Mouse (Mus musculus) hindbrain, postnatal 0 days (tissue): ENCODE data around the gene Fbxo21. TPM values are rescaled to one million over a fixed set of nuclear protein-coding genes. Genes with fewer than 3 reads are reported as not detected.

Source experiments
- ATAC-seq: fragments of 200-750 bp; cut with Nextera tagmentation; 2 replicates; pipeline ENCODE4 v1.8.0; 2017; ENCODE audit warnings: mild to moderate bottlenecking, moderate TSS enrichment, moderate library complexity
- DNase-seq: peaks from one replicate; pipeline ENCODE4 v3.0.0-alpha.2; 2015; ENCODE audit warnings: low spot score
- H3K27ac ChIP-seq: fragments of 300-500 bp; sonication (generic); 2 replicates; pipeline ENCODE4 v1.5.1; 2014; ENCODE audit warnings: mild to moderate bottlenecking
- H3K27me3 ChIP-seq: fragments of 300-500 bp; sonication (generic); 2 replicates; pipeline ENCODE4 v1.6.1; 2014; ENCODE audit warnings: low read length, mixed read lengths; ENCODE audit not compliant: insufficient read depth
- H3K36me3 ChIP-seq: fragments of 300-500 bp; sonication (generic); 2 replicates; pipeline ENCODE4 v1.6.1; 2014; ENCODE audit warnings: low read length, mixed read lengths; ENCODE audit not compliant: insufficient read depth
- H3K4me1 ChIP-seq: fragments of 300-500 bp; sonication (generic); 2 replicates; pipeline ENCODE4 v1.6.1; 2014; ENCODE audit warnings: antibody characterized with exemption, low read length, mixed read lengths; ENCODE audit not compliant: insufficient read depth
- H3K4me2 ChIP-seq: fragments of 300-500 bp; sonication (generic); 2 replicates; pipeline ENCODE4 v1.6.1; 2014; ENCODE audit warnings: low read depth, mild to moderate bottlenecking, low read length, moderate library complexity, mixed read lengths
- H3K4me3 ChIP-seq: fragments of 300-500 bp; sonication (generic); 2 replicates; pipeline ENCODE4 v1.5.1; 2014; ENCODE audit warnings: low read length
- H3K9ac ChIP-seq: fragments of 300-500 bp; sonication (generic); replicated peaks from 2 replicates; pipeline ENCODE4 v1.6.1; 2014; ENCODE audit warnings: mild to moderate bottlenecking, low read length, moderate library complexity, mixed read lengths
- H3K9me3 ChIP-seq: fragments of 300-500 bp; sonication (generic); 2 replicates; pipeline ENCODE4 v1.6.1; 2016; ENCODE audit warnings: low read length, mixed read lengths
- CTCF ChIP-seq: IDR thresholded peaks from 2 replicates; pipeline ENCODE4 v1.5.1; 2016; ENCODE audit warnings: antibody characterized with exemption, control low read depth, low read depth
- WGBS: fragments of 180-500 bp; shearing (Covaris S2); extraction: QIAGEN DNeasy Blood & Tissue Kit; methylation state at CpG from one replicate; pipeline ENCODE4 v1.1.7; 2014; 5-methylcytosine and 5-hydroxymethylcytosine counted together
- polyA plus RNA-seq: library from polyadenylated mRNA; unstranded; fragments of >200 nt; fragmentation: Nextera tagmentation; extraction: Ambion mirVana; gene quantifications from 2 replicates; pipeline ENCODE4 v1.2.1, GENCODE M21; 2015
- total RNA-seq: library from RNA; depleted of rRNA; stranded (reverse); fragments of >200 nt; gene quantifications from 2 replicates; pipeline ENCODE4 v1.2.3, GENCODE M21; 2014

Fbxo21 gene
- total and polyA plus RNA-seq, 2 experiments from 2014 or later = 134 to 198 TPM

- H3K4me3 ChIP-seq = no peak overlapping the region
- no peak overlapping the region for H3K27ac ChIP-seq
- ATAC-seq (no peak), DNase-seq (no peak)
- H3K9me3 ChIP-seq = no peaks in the 10 kb centered on the region; the same call in 1 of the 2 replicates
- peaks cover 34% of the 10 kb centered on the region for H3K27me3 ChIP-seq
- no peak for TF ChIP-seq CTCF
- H3K4me2 ChIP-seq = no peak overlapping the region
- H3K4me1 ChIP-seq = peaks cover 8% of the 10 kb centered on the region
- H3K9ac ChIP-seq = no peak overlapping the region
- 94% methylated on average over 9 of the region's 9 CpGs for WGBS
- no peaks in the 10 kb centered on the region for H3K36me3 ChIP-seq
Measured at GRCm38 (mm10) chr5:118030022-118030675, 53.6 kb downstream of the Fbxo21 start.

DNA sequence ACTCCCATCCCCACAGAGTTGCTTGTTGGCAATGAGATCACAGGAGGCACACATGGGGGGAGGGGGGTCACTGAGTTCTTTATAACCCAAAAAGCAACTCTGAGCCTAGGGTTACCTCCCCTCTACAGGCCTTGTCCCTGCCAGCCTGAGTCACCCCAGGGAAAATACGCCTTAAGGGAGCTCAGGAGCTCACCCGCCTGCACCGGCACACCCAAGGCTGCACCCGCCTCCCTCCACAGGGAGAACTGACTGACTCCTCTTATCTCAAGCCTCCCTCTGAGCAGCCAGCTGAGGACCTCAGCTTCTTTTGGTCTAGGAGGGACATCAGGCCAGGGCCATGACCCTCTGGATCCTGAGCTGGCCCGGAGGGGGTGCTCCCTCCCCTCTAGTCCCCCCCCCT lies 54.5 kb downstream of the Fbxo21 start:
- DNase-seq (no peak), ATAC-seq (no peak)
- H3K36me3 ChIP-seq = no peaks in the 10 kb centered on the region
- H3K4me1 ChIP-seq = peaks cover 8% of the 10 kb centered on the region
- no peak overlapping the region for H3K27ac ChIP-seq
- no peak for TF ChIP-seq CTCF
- WGBS = 65% methylated on average over 5 of the region's 5 CpGs
- peaks cover 34% of the 10 kb centered on the region for H3K27me3 ChIP-seq
- H3K4me2 ChIP-seq = no peak overlapping the region
- no peak overlapping the region for H3K4me3 ChIP-seq
- H3K9ac ChIP-seq = no peak overlapping the region
- H3K9me3 ChIP-seq = no peaks in the 10 kb centered on the region; the same call in 1 of the 2 replicates

DNA sequence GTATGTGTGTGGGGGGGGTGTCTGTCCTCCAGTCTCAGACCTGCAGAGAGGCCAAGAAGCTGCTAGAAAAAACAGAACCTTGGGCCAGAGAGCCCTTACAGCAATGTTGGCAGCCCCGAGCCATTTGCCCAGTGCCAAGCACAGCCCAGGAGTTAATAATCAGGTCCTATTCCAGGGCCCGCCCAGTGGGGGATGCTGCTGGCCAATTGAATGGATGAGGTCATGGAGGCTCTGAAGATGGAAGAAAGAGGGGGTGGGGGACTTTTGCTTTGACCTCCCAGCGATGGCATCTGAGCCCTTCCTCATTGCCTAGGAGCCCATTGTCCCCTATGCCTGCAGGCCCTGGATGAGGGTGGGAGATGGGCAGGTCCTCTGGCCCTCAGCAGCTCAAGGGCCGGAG lies 55.0 kb downstream of the Fbxo21 start:
- Histone ChIP-seq H3K36me3 (no peaks in the 10 kb centered on the region), H3K9ac (no peak overlapping the region), H3K27me3 (peaks cover 34% of the 10 kb centered on the region), H3K4me1 (peaks cover 8% of the 10 kb centered on the region), H3K9me3 (no peaks in the 10 kb centered on the region; the same call in 1 of the 2 replicates), H3K4me2 (no peak overlapping the region), H3K4me3 (no peak overlapping the region), H3K27ac (no peak overlapping the region)
- ATAC-seq (0 out of 2 replicates have a peak, but pooled peaks have one; percentile 54), DNase-seq (peak; percentile 39)
- no peak for TF ChIP-seq CTCF
- 28% methylated on average over 4 of the region's 4 CpGs for WGBS

DNA sequence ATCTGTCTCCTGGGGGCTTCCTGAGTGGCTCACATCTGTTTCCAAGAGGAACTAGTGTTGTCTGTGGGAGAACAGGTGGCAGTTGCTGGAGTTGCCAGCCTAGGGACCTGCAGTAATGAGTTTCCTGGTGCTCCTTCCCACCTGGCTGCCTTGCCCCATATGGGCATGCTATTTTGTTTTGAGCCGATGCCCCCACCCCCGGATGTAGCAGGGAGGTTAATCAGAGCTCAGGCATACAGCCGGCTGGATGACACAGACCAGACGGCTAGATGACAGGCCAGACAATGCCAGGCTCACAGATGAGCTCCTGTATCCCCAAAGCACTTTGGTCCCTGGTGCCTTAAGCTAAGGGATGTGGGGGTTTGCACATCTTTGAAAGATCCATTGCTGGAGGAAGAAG lies 56.8 kb downstream of the Fbxo21 start:
- no peak for ATAC-seq
- DNase-seq = no peak
- Histone ChIP-seq H3K4me2 (no peak overlapping the region), H3K27me3 (peaks cover 21% of the 10 kb centered on the region), H3K4me3 (no peak overlapping the region), H3K4me1 (peaks cover 9% of the 10 kb centered on the region; the same call in 1 of the 2 replicates), H3K9me3 (no peaks in the 10 kb centered on the region; the same call in 1 of the 2 replicates), H3K36me3 (no peaks in the 10 kb centered on the region), H3K9ac (no peak overlapping the region), H3K27ac (no peak overlapping the region)
- WGBS = 40% methylated on average over 4 of the region's 4 CpGs
- TF ChIP-seq CTCF = no peak

- peaks cover 17% of the 10 kb centered on the region for H3K27me3 ChIP-seq
- H3K9me3 ChIP-seq = no peaks in the 10 kb centered on the region; the same call in 1 of the 2 replicates
- no peak overlapping the region for H3K4me3 ChIP-seq
- 70% methylated on average over 6 of the region's 6 CpGs for WGBS
- TF ChIP-seq CTCF = no peak
- peaks cover 9% of the 10 kb centered on the region; the same call in 1 of the 2 replicates for H3K4me1 ChIP-seq
- no peaks in the 10 kb centered on the region for H3K36me3 ChIP-seq
- no peak overlapping the region for H3K27ac ChIP-seq
- ATAC-seq (no peak), DNase-seq (no peak)
- H3K4me2 ChIP-seq = no peak overlapping the region
- no peak overlapping the region for H3K9ac ChIP-seq
Measured at GRCm38 (mm10) chr5:118033740-118034139, 57.2 kb downstream of the Fbxo21 start.

GRCm38 (mm10) chr5:118034632-118035031 lies 58.1 kb downstream of the Fbxo21 start:
- Histone ChIP-seq H3K4me3 (no peak overlapping the region), H3K27ac (no peak overlapping the region), H3K4me1 (peaks cover 16% of the 10 kb centered on the region; the same call in 1 of the 2 replicates), H3K36me3 (no peaks in the 10 kb centered on the region), H3K27me3 (peaks cover 9% of the 10 kb centered on the region; the same call in 1 of the 2 replicates), H3K4me2 (no peak overlapping the region), H3K9ac (no peak overlapping the region), H3K9me3 (no peaks in the 10 kb centered on the region; the same call in 1 of the 2 replicates)
- WGBS = 87% methylated on average over 1 of the region's 1 CpGs
- ATAC-seq = no peak
- DNase-seq = no peak
- TF ChIP-seq CTCF = no peak

GRCm38 (mm10) chr5:118035786-118036185 lies 59.3 kb downstream of the Fbxo21 start:
- H3K9me3 ChIP-seq = no peaks in the 10 kb centered on the region; the same call in 1 of the 2 replicates
- 59% methylated on average over 3 of the region's 3 CpGs for WGBS
- no peak overlapping the region for H3K27ac ChIP-seq
- no peak for TF ChIP-seq CTCF
- ATAC-seq (no peak), DNase-seq (no peak)
- H3K36me3 ChIP-seq = no peaks in the 10 kb centered on the region
- H3K4me3 ChIP-seq = no peak overlapping the region
- no peaks in the 10 kb centered on the region for H3K27me3 ChIP-seq
- no peak overlapping the region for H3K9ac ChIP-seq
- H3K4me1 ChIP-seq = peaks cover 16% of the 10 kb centered on the region; the same call in 1 of the 2 replicates
- no peak overlapping the region for H3K4me2 ChIP-seq
